Mouse (Mus musculus): ENCODE results near the gene Sectm1a. TPM values are rescaled to one million over a fixed set of nuclear protein-coding genes. Genes with fewer than 3 reads are reported as not detected.
"Not testable (repeated sequence)": the region's sequence is repeated elsewhere in the genome, so short reads cannot be mapped to it uniquely, and the experiment has no call there.

The Sectm1a gene
- polyA plus RNA-seq, 1 experiment from 2014 or later: not detected

DNA sequence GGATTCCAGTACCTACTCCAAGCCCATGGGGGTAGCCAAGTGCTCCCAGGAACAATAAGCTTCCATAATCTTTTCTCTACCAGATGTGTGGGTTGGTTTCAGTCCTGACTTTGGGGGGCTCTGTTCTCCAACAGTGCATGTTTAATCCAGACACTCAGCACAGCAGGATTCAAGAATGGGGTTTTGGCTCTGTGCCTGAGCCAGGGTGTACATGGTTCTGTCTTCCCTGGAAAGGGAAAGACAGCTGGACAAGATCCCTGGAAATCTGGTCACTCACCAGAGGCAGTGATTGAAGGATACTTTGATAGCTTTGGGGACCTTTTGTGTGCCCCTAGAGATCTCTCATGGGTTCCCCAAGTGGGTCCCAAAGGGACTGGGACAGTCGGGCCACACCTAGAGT, 30.6 kb upstream of the Sectm1a start:
- no peaks in the 10 kb centered on the region for H3K9me3 ChIP-seq
- peaks cover 35% of the 10 kb centered on the region for H3K27me3 ChIP-seq (replicated peaks)
- ATAC-seq (ENCODE audit: extremely low read depth, insufficient number of reproducible peaks, low FRiP score, low TSS enrichment): no peak
- no peaks in the 10 kb centered on the region for H3K36me3 ChIP-seq
- H3K4me1 ChIP-seq: peaks cover 33% of the 10 kb centered on the region
- H3K4me3 ChIP-seq: no peak overlapping the region
- no peak overlapping the region for H3K4me2 ChIP-seq
- no peak overlapping the region for H3K27ac ChIP-seq (replicated peaks)
- 50% methylated on average over 1 of the region's 1 CpGs for WGBS
- no peak overlapping the region for H3K9ac ChIP-seq

DNA sequence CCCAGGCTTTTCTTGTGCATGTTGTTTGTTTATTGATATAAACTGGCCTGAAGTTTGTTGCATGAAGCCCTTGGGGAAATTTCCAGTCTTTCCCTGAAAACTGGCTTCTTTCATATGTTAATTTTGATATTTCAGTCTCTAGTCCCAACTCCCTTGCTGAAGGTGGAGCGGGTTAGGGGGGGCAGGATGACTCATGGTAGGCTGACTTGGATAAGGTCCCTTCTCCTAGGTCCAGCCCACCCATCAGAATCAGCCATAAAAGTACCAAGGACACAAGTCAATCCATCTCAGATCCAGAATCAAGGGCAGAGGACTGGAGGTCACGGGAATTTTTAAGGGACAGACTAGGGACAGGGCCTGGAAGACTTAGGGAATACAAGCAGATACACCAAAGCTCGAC, 30.0 kb upstream of the Sectm1a start:
- no peak overlapping the region for H3K4me2 ChIP-seq
- no peaks in the 10 kb centered on the region for H3K36me3 ChIP-seq
- WGBS: 83% methylated on average over 3 of the region's 3 CpGs

DNA sequence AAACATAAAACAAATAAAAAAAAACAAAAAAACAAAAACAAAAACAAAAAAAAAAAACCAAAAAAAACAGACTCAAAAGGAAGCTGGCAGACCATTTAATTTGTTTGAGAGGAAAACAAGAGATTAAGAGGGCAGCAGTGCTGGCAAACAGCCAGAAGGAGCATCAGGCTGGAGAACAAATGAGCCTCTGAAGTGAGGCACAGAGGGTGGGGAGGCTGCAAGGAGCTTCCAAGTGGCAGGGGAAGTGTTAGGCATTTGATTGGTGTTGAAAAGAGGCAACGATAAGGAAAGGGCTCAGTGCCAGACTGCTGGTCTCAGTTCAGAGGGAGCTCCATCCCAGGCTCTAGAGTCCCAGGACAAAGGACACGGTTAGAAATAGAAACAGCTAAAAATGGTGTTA, 29.0 kb upstream of the Sectm1a start:
- no peak overlapping the region for H3K4me3 ChIP-seq
- H3K4me2 ChIP-seq: no peak overlapping the region
- H3K27me3 ChIP-seq (replicated peaks): peaks cover 29% of the 10 kb centered on the region
- no peaks in the 10 kb centered on the region for H3K9me3 ChIP-seq
- no peaks in the 10 kb centered on the region for H3K36me3 ChIP-seq
- ATAC-seq (ENCODE audit: extremely low read depth, insufficient number of reproducible peaks, low FRiP score, low TSS enrichment): peak; percentile 74
- no peak overlapping the region for H3K9ac ChIP-seq
- 0 out of 2 replicates have a peak overlapping the region, but pooled peaks have one; percentile 37 for H3K27ac ChIP-seq (replicated peaks)
- WGBS: 0% methylated on average over 2 of the region's 2 CpGs
- peaks cover 33% of the 10 kb centered on the region for H3K4me1 ChIP-seq

More for the DNA sequence above, 30.0 kb upstream of the Sectm1a start:
- H3K27ac ChIP-seq (replicated peaks): no peak overlapping the region
- peaks cover 33% of the 10 kb centered on the region for H3K4me1 ChIP-seq
- H3K9ac ChIP-seq: no peak overlapping the region
- peaks cover 32% of the 10 kb centered on the region for H3K27me3 ChIP-seq (replicated peaks)
- ATAC-seq (ENCODE audit: extremely low read depth, insufficient number of reproducible peaks, low FRiP score, low TSS enrichment): no peak
- no peak overlapping the region for H3K4me3 ChIP-seq
- no peaks in the 10 kb centered on the region for H3K9me3 ChIP-seq

DNA sequence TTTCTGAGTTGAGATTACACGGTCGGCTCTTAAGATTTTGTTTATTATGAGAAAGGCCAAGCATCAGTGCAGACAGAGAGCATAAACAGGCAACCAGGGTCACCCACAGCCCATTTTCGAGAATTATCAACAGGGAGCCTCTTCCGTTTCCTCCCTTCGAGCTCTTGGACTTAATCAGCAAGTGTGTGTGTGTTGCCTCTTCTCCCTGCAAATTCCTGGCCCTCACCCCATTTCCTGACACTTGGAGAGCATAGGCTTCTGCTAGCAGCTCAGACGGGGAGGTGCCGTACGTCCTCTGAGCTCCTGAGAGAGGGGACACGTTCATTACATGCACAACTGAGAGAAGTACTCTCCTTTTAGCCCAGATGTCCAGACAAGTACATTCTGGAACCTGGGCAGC, 27.0 kb upstream of the Sectm1a start:
- ATAC-seq (ENCODE audit: extremely low read depth, insufficient number of reproducible peaks, low FRiP score, low TSS enrichment): no peak
- Histone ChIP-seq H3K4me3 (no peak overlapping the region), H3K27me3 (replicated peaks) (peaks cover 19% of the 10 kb centered on the region; the same call in 1 of the 2 replicates), H3K27ac (replicated peaks) (peak overlapping the region; percentile 57), H3K9me3 (no peaks in the 10 kb centered on the region), H3K9ac (no peak overlapping the region), H3K36me3 (no peaks in the 10 kb centered on the region), H3K4me1 (peaks cover 33% of the 10 kb centered on the region), H3K4me2 (no peak overlapping the region)
- 16% methylated on average over 9 of the region's 9 CpGs for WGBS

DNA sequence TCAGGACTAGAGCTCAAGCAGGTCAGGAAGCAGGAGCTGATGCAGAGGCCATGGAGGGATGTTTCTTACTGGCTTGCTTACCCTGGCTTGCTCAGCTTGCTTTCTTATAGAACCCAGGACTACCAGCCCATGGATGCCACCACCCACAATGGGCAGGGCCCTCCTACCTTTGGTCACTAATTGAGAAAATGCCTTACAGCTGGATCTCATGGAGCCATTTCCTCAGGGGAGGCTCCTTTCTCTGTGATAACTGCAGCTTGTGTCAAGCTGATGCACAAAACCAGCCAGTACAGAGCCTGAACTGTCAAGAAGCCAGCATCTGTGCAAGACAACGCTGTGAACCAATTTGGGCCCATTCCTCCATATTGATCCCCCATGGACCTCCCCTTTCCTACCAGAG, 26.2 kb upstream of the Sectm1a start:
- not testable (repeated sequence) for ATAC-seq (ENCODE audit: extremely low read depth, insufficient number of reproducible peaks, low FRiP score, low TSS enrichment)
- WGBS: 76% methylated on average over 1 of the region's 1 CpGs
- 0 out of 2 replicates have a peak overlapping the region, but pooled peaks have one; percentile 57 for H3K27ac ChIP-seq (replicated peaks)

DNA sequence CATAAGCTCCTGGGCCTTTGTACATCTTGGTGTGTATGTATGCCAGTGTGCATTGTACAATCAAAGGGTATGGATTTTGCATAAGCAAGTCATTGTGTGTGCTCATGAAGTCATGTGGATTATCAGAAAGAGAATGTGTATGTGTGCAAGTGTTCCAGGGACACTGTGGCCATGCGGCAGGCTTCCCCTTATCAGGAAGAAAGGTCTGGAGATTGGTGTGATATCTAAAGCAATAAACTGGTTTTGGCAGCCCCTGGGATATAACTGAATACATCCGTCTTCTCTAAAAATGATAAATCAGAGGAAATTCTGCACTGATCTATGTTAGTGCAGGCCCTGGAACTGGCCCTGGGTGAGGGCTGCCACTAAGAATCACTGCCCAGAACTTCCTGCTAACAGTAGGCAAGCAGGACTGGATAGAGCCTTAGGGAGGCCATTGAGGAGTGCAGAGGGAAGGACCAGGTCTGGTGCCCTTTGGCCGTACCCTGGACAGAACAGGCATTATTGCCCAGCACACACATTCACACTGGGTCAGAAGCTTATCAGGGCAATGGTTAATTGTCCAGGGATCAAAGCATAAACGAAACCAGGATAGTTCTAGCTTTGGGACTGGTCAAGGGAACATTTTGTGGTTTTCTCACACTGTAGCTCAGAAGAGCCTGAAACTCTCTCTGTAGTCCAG, 20.2 kb upstream of the Sectm1a start:
- H3K27ac ChIP-seq (replicated peaks): no peak overlapping the region
- peaks cover 5% of the 10 kb centered on the region; the same call in 1 of the 2 replicates for H3K27me3 ChIP-seq (replicated peaks)
- 64% methylated on average over 4 of the region's 4 CpGs for WGBS
- no peak for ATAC-seq (ENCODE audit: extremely low read depth, insufficient number of reproducible peaks, low FRiP score, low TSS enrichment)
- H3K36me3 ChIP-seq: no peaks in the 10 kb centered on the region
- no peak overlapping the region for H3K4me3 ChIP-seq
- no peak overlapping the region for H3K4me2 ChIP-seq
- no peak overlapping the region for H3K9ac ChIP-seq
- H3K4me1 ChIP-seq: peaks cover 7% of the 10 kb centered on the region; the same call in 1 of the 2 replicates
- no peaks in the 10 kb centered on the region for H3K9me3 ChIP-seq

More for the DNA sequence above, 26.2 kb upstream of the Sectm1a start:
- H3K27me3 ChIP-seq (replicated peaks): peaks cover 11% of the 10 kb centered on the region; the same call in 1 of the 2 replicates
- not testable (repeated sequence) for H3K4me2 ChIP-seq, H3K36me3 ChIP-seq, H3K9ac ChIP-seq, H3K4me3 ChIP-seq, H3K9me3 ChIP-seq
- H3K4me1 ChIP-seq: peaks cover 33% of the 10 kb centered on the region

DNA sequence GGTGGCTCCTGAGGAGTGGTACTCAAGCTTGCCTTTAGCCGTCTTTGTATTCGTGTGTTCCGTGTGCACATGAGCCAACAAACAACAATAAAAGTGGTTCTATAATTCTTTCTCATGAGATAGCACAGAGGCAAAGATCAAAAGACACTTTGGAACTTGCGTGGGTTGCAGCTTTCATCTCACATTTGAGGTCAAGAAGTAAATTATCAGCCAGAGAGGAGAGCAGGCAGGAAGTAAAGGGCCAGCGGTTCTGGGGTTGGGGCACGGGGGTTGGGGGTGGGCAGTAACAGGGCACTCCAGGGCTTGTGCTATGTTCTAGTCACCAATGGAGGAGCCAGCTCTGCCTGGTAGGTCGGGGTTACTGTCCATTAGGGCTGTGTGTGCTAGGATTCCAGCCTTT, 19.7 kb upstream of the Sectm1a start:
- H3K27me3 ChIP-seq (replicated peaks): peaks cover 5% of the 10 kb centered on the region; the same call in 1 of the 2 replicates
- peaks cover 7% of the 10 kb centered on the region; the same call in 1 of the 2 replicates for H3K4me1 ChIP-seq
- no peak overlapping the region for H3K9ac ChIP-seq
- no peaks in the 10 kb centered on the region for H3K9me3 ChIP-seq
- ATAC-seq (ENCODE audit: extremely low read depth, insufficient number of reproducible peaks, low FRiP score, low TSS enrichment): no peak
- H3K27ac ChIP-seq (replicated peaks): no peak overlapping the region
- no peak overlapping the region for H3K4me2 ChIP-seq
- no peak overlapping the region for H3K4me3 ChIP-seq
- H3K36me3 ChIP-seq: no peaks in the 10 kb centered on the region
- 49% methylated on average over 7 of the region's 7 CpGs for WGBS

DNA sequence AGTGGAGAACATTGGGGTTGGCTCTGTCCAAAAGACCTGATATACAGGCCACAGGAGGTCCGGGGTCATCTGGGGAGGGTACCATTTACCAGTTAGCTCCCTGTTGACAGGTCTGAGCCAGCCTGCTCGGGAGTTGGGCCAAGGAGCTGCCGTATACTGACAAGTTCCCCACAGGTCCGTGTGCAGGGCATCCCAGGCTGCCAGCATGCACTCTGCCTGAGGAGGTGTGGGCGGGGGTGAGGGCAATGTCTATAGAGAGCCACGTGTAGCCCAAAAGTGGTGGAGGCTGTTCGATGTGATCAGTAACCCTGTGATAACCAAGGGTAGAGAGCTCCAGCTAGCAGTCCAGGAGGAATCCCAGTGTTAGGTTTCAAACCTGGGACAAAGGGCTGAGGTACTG, 18.7 kb upstream of the Sectm1a start:
- Histone ChIP-seq H3K4me1 (peaks cover 7% of the 10 kb centered on the region; the same call in 1 of the 2 replicates), H3K36me3 (no peaks in the 10 kb centered on the region), H3K27ac (replicated peaks) (no peak overlapping the region), H3K4me3 (no peak overlapping the region), H3K4me2 (no peak overlapping the region), H3K9me3 (no peaks in the 10 kb centered on the region), H3K9ac (no peak overlapping the region), H3K27me3 (replicated peaks) (peaks cover 5% of the 10 kb centered on the region; the same call in 1 of the 2 replicates)
- ATAC-seq (ENCODE audit: extremely low read depth, insufficient number of reproducible peaks, low FRiP score, low TSS enrichment): no peak
- WGBS: 45% methylated on average over 7 of the region's 7 CpGs

DNA sequence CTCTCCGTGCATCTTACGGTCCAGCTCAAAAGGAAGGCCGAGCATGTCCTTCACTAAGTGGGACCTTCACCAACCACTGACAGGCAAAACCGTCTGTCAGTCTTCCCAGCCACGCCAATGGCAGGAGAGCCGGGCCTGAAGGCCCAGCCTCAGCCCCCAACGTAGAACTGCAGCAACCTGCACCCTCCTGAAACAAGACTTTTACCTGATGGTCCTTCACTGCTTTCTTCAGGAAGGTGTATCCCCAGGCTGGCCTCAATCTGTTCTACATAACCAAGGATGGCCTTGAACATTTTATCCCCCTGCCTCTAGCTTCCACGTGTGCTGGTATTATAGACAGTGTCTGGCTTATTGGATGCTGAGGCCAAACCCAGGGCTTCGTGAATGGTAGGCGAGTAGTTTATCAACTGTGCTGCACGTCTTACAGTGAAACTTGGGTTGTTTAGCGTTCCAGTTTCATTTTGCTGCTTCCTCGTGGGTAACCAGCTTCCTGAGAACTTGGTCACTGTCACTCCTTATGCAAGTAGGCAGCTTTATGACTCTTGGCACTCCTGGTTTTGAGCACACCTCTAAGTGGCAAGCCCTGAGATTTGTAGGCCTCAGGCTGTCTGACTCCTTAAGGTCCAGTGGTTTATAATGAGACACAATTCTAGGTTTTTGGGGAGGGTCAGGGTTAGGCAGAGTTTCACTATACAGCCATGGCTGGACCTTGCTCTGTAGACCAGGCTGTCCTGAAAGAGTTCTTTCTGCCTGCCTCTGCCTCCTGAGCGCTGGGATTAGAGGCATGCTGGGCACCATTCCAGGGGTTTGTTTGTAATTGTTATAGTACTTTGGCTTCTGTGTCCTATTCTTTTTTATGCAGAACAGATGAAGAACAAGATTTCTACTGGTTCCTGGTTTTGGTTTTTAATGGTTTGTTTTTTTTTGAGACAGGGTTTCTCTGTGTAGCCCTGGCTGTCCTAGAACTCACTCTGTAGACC, 11.9 kb upstream of the Sectm1a start:
- H3K36me3 ChIP-seq: no peaks in the 10 kb centered on the region
- H3K9me3 ChIP-seq: no peaks in the 10 kb centered on the region
- peaks cover 16% of the 10 kb centered on the region for H3K4me1 ChIP-seq
- WGBS: 82% methylated on average over 14 of the region's 14 CpGs
- no peak overlapping the region for H3K27ac ChIP-seq (replicated peaks)
- no peak overlapping the region for H3K4me2 ChIP-seq
- no peak overlapping the region for H3K9ac ChIP-seq
- no peak for ATAC-seq (ENCODE audit: extremely low read depth, insufficient number of reproducible peaks, low FRiP score, low TSS enrichment)
- H3K27me3 ChIP-seq (replicated peaks): peaks cover 5% of the 10 kb centered on the region; the same call in 1 of the 2 replicates
- H3K4me3 ChIP-seq: no peak overlapping the region

DNA sequence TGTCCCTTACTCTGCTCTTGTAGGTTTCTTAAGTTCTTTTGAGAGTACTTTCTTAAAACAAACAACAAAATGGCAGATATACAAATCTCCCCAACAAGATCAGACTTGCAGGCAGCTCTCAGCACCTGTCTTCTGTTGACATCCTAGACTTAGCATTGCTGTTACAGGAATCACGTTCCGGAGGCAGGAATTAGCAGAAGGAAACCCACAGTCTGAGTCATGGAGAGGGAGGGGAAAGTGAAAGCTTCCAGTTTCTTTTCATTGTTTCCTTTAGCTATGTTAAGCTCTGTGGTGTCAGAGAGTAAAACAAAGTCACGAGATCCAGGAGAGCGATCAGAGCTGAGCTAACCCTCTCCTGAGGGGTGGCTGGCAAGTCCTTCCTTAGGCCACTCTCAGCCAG, 9.9 kb upstream of the Sectm1a start:
- H3K4me3 ChIP-seq: no peak overlapping the region
- H3K9ac ChIP-seq: no peak overlapping the region
- H3K27ac ChIP-seq (replicated peaks): no peak overlapping the region
- no peak overlapping the region for H3K4me2 ChIP-seq
- WGBS: 44% methylated on average over 4 of the region's 4 CpGs
- no peaks in the 10 kb centered on the region for H3K9me3 ChIP-seq
- no peaks in the 10 kb centered on the region for H3K36me3 ChIP-seq
- H3K4me1 ChIP-seq: peaks cover 15% of the 10 kb centered on the region
- ATAC-seq (ENCODE audit: extremely low read depth, insufficient number of reproducible peaks, low FRiP score, low TSS enrichment): no peak
- H3K27me3 ChIP-seq (replicated peaks): no peaks in the 10 kb centered on the region

DNA sequence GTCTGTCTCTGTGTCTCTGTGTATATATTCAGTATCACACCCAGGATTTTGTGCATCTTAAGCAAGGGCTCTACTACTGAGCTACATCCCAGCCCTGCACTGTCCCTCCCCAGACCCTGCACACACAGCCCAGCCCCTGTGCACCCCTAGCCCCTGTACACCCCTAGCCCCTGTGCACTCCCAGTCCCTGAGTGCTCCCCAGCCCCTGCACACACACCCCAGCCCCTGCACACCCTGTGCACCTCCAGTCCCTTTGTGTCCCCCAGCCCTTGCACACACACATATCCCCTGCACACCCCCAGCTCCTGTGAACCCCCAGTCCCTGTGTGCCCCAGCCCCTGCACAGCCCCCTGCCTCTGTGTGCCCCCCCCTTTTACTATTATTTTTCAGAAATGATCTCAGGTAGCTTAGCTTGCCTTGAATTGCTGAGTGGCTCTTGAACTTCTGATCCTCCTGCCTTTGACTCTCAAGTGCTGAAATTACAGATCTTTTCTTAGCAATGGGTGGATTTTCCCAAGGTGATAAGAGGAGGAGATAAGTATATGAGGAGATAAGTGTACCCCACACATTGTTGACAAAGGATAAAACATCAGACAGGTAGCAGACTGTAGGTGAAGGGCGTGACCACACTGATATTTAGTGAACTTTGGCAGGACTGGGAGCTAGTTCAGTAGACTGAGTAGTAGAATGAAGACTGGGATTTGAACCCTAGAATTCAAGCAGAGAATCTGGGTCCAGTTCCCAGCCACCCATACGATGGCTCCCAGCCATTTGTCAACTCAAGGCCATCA, 8.9 kb upstream of the Sectm1a start:
- no peak for ATAC-seq (ENCODE audit: extremely low read depth, insufficient number of reproducible peaks, low FRiP score, low TSS enrichment)
- no peak overlapping the region for H3K4me2 ChIP-seq
- no peaks in the 10 kb centered on the region for H3K36me3 ChIP-seq
- no peaks in the 10 kb centered on the region for H3K9me3 ChIP-seq
- 79% methylated on average over 2 of the region's 2 CpGs for WGBS
- no peaks in the 10 kb centered on the region for H3K27me3 ChIP-seq (replicated peaks)
- H3K4me1 ChIP-seq: peaks cover 16% of the 10 kb centered on the region
- H3K27ac ChIP-seq (replicated peaks): no peak overlapping the region
- no peak overlapping the region for H3K4me3 ChIP-seq
- H3K9ac ChIP-seq: no peak overlapping the region

All from heart, embryonic 13.5 days (tissue).